Mouse (Mus musculus): ENCODE measurements at regions not wholly inside any gene's neighbourhood (a gene's known extent, or its start where the extent isn't known, plus 50 kb on each side); places are given as distances from the start of the nearest gene placed in this dataset.

DNA sequence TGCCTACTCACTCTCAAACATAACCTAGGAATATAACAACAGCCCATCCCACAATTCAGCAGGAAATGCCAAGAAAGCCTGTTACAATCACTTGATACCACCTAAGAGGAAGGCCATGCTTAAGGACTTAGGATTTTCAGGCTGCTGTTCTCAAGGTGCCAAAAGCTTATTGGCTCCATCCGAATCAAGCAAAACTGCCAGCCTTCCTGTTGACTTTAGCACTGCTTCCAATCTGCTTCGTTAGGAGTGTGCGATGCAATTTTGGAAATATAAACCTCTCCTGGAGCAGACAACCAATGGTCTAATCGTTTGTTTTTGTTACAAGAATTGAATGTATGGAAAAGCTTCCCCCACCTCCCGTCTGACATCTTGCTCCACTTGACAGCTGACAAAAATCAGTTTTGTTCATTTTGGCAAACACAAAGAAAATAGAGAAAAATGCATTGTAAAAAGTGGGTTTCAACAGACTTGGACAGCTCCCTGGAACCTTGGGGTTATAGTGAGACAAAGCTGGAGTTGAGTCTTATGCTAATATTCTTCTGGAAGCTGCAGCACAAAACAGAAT is 2620.0 kb upstream of the Gm7489 start:
- DNase-seq (ENCODE audit: low spot score), result no peak

DNA sequence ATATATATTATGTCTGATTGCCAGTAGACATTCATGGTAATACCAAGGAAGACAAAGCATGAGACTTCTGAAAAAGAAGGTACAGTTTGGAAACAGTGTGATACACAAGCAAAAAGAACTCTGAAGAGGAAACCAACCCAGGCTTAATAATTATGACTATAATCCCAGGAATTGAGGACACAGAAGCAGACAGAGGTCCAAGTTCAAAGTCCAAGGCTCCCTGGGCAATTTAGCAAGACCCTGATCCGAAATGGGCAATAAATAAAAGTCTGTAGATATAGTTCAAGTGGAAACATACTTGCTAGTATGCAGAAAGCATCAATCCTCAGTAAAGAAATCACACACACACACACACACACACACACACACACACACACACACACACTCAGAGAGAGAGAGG is 2618.7 kb upstream of the Gm7489 start:
- DNase-seq (ENCODE audit: low spot score), result no peak

DNA sequence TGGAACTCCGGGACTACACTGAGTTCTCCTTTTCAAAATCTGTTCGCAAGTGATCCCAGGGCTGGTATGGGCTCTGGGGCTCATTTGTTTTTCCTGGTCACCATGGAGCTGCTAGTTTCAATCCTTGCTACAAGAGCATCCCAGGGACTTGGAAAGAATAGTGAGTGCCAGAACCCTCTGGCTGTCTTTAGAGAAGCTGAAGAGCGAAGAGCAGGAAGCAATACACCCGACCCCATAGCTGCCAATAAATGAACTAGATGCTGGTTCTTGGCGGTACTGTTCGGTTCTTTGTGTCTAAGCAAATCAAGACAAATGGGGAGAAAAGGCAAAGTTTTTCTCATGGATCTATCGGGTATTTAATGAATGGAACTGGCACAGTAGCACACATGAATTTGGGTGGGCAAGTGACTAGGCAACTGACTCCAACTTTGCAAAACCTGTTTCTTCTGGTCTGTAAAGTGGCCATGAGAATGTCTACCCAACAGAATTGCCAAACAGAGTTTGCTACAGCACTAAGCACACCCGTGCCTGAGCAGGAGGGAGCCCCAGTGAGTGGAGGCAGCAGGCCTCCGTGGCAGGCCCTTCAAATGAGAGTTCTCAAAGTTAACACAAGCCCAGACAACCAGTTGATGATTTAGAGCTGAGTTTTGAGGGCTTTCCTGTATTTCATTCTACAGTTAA is 2612.9 kb upstream of the Gm7489 start:
- DNase-seq (ENCODE audit: low spot score), result no peak

DNA sequence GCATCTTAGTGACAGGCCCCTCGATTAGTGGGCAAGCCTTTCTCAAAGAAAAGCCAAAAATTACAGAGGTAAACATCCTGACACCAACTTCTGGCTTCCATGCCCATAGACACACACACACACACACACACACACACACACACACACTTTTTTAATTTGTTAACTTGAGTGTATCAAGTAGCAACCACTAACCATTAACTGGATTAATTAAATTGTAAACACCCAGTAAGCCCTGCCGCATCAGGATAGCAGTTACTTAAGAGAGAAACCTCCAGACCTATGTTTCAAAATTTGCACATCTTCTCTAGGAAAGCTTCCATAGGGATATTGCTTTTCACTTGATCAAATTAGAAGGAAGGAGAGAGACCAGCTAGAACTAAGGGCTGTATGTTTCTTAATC is 2599.4 kb upstream of the Gm7489 start:
- DNase-seq (ENCODE audit: low spot score), result no peak

DNA sequence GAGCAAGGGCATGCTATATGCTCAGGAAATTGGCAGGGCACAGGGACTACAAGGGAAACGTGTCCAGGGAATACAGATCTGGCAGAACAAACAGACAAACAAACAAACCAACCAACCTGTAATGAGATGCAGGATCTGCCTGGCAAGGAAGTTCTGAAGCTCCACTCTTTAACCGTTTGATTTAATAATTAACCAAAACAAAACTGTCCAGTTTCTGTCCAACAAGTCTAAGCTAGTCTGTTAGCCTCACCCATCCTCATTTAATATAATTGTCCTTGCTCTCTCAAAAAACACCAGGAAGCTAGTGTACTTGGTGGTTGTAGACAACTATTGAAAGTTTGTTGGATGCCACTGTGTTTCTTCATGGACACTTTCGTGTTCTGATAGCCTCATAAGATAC is 2598.4 kb upstream of the Gm7489 start:
- DNase-seq (ENCODE audit: low spot score), result no peak

DNA sequence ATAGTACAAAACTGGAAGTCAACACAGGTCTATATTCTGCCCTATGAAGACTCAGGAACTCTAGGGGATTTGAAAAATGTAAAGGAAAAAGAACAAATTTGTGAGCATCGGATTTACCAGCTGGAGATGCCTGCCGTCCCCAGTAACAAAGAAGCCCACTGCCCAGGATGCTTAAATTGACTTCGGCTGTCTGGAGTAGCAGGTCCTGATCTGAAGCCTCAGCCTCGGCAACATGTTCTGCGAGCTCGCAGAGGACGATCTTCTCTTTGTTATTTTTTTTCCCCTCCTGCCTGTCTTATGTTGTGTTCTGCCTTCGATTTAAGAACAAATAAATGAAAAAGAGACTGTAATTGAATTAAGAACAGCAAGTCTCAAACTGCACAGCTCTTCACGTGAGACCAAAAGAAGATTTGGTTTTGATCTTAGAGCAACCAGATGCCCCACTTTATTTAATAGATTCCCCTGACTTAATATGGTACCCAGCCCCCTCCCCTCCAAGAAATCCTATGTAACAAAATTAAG is 2595.7 kb upstream of the Gm7489 start:
- no peak for DNase-seq (ENCODE audit: low spot score)

DNA sequence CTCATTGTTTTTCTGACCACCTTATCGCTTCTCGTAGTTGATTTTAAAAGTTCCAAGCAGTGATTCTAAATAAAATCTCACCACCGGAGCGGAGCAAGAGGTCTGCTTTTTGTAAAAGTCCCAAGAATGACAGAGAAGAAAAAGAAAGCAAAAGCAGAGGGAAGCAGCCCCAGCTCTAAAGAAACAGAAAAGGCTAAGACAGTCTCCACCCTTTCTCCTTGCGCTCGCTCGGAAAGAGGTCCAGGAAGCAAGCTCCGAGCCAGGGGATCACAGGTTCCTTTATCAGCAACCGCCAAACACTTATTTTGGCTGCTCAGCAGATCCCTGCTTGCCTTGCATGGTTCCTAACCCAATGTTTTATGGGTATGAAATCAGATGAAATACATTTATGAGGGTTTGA is 2594.8 kb upstream of the Gm7489 start:
- no peak for DNase-seq (ENCODE audit: low spot score)

DNA sequence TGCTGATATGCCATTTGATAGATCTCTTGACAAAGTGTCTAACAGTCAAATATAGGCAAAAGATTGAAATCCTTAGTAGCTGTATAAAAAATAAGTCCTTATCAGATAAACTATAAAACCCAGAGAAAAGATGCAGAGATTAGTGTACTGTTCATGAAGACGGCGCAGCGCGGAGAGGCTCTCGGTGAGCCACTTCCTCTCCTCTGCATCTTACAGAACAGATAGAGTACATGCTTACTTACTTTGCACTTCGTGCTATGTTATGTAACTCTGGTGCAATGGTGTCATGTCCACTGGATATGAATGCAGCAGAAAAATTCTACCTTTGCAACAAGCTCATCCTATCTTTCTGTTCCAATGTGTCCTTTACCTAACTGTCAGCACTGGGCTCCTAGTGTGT is 2593.5 kb upstream of the Gm7489 start:
- no peak for DNase-seq (ENCODE audit: low spot score)

DNA sequence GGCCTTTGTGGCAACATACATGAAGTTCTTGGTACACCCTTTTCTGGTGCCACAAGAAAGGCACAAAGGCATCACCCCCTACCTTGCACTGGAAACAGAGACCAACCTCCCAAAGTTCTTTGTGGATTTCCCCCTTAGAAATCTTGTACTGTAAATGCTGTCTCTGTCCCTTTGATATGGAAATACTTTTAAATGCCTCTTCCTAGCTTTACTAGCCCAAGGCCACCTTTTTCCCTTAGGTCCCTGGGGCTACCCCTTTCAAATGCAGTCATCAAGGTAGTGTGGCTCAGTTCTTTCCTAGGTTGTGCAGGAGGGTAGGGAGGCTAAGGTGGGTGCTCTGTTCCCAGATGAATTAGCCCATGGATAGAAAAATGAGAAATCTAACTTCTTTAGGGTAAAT is 2587.9 kb upstream of the Gm7489 start:
- DNase-seq (ENCODE audit: low spot score), result no peak

DNA sequence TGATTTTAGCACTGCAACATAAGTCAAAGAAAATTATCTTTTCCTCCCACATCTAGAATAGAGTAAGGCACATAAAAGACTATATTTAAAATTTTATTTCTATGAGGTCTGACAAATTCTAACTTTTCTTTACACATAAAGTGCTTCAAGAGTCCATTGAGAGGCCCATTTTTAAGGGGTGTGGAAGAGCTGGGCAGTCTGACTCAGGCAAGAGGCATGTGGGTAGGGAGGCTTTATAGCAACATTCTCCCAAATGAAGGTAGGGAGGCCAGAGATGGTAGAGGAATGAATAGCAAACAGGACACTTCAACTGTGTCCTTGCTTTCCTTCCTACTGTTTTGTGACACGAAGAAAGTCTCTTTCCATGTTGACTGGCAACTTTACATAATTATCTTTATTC is 2566.6 kb upstream of the Gm7489 start:
- no peak for DNase-seq (ENCODE audit: low spot score)

DNA sequence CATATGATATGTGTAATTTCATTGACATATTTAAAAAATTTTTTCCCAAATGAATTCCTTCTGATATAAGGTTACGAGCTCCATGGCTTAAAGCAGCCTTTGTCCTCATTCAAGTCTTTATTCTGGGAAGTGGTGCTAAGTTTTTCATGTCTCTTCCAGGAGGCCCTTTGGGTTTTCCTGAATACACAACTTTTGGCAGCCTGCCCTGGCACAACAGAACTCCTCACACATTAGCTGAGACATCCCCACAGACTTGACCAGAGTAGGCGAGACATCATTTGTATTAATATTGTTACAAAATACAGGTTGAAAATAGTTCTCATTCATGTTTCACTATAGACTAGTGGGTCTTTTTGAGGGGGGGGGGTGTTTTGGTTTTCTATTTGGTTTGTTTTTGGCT is 2565.9 kb upstream of the Gm7489 start:
- DNase-seq (ENCODE audit: low spot score), result no peak

DNA sequence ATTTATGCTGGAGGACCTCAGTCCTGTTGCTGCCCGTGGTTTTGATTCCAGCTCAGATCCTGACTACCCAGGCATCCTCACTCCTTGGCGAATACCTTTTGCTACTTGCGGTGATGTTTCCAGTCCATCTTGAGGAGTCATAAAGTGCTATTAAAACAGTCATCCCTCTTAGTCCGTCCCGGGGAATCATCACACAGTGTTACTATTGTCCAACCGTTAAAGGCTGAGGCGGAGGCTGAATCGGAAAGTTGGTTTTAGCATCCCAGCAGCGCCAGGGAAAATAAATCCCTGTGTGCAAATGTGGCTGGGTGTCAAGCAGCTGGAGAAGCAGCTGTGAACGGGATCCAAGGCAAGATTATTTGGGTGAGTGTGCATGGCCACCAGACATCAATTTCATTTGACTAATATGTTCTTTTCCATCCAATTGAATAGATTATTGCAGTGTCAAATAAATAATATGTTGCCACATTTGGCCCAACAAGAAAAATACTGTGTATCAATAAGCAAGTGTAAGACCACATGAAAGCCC is 2564.3 kb upstream of the Gm7489 start:
- no peak for DNase-seq (ENCODE audit: low spot score)

DNA sequence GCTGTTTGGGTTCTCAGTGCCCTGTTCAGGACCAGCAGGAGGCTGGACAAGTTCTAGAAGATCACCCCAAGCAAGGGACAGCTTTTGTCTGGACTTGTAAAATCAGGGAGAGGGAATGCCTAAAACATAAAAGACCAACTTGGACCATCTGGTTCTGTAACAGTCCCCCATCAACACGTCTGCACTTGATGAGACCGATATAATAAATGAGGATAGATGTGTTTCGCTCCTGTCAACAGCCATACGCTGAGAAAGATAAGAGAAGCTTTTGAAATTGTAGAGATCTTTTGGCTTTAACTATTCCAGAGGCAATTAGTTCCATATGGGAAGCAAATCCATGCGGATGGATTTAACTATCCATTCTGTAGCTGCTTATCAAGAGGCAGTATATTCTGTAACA is 2561.4 kb upstream of the Gm7489 start:
- DNase-seq (ENCODE audit: low spot score), result peak; percentile 13

DNA sequence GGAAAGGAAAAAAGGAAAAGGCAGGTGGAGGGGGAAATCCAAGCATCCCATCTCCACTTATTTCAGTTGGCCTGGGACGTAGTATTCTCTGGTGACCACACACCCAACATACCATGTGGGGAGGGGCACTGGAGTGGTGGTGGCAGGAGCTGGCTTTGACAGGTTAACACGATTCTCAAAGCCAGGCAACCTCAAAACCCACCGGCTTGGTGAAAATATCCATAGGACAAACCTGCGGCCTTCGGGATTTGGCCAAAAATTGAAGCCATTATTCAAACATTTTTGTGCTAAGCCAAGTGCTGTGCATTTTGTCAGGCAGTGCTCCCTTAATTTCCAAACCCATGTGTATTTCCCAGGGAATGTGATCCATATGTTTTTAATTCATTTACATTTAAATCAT is 2560.5 kb upstream of the Gm7489 start:
- no peak for DNase-seq (ENCODE audit: low spot score)

DNA sequence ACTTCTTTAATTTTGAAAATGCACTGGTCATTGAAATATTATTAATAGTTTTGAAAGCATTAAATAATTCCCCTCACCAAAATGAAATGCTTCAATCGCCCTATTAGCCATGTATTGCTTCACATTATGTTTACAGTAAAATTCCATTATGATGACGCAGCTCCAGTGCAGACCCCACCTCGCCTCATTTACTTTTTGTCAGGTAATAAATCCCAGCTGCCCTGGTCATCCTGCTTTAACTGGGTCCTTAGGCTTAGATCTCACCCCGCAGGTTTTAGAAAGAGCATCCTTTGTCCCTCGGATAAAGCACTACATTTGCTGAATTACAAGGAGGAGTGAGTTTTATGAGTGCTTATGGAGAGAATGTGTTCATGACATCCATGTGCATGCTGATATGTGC is 2557.0 kb upstream of the Gm7489 start:
- DNase-seq (ENCODE audit: low spot score), result peak; percentile 5

DNA sequence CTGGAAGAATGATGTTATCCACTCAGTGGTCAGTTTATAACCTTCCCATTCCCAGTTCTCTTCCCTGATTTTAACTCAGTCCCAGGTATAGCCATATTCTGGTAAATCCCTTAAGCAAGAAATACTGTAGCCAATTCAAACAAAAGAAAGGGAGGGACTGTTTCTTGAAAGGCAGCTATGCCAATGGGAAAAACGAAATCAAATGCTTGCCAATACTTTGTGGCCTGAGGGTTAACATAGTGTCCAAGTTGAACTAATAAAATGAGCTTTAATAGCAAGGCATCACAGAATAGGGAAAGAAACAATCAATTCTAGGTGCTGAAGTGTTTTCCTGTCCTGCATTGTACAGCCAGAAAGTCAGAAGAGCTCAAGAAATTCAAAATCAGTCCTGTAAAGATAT is 2548.3 kb upstream of the Gm7489 start:
- no peak for DNase-seq (ENCODE audit: low spot score)

DNA sequence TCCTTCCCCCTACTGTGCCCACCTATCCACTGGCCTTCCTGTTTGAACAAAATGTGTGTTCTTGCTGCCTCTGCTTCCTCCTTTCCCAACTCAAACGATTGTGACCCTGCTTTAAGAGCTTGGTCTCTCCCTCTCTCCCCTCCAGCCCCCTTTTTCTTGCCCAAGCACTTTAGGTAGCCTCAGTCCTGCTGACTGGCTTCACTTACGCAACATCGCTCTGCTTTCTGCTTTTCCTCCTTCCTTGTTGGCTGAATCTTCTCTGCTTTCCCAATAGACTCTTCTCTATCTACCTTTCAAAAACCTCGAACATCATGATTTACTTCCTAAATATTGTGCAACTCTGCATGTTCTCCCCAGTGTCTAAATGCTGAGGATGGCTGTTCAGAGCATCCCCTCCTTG is 2538.4 kb upstream of the Gm7489 start:
- no peak for DNase-seq (ENCODE audit: low spot score)

DNA sequence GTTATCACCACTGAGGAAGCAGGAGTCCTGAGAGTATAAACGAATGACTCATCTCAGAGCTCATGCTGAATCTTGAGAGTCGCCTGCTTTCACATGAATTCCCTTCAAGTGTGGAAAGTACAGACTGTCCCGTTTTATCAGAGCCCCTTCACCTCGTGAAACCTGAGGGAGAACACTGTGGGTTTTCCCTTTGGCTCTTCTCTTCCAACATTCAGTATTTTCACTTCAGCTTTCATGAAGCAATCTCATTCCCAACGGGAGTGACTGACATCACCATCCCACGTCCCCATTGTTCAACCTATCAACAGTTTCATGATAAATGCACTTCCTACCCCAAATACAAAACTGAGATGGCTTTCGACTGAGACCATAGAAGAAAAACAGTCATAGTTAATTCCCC is 2521.3 kb upstream of the Gm7489 start:
- DNase-seq (ENCODE audit: low spot score), result no peak

DNA sequence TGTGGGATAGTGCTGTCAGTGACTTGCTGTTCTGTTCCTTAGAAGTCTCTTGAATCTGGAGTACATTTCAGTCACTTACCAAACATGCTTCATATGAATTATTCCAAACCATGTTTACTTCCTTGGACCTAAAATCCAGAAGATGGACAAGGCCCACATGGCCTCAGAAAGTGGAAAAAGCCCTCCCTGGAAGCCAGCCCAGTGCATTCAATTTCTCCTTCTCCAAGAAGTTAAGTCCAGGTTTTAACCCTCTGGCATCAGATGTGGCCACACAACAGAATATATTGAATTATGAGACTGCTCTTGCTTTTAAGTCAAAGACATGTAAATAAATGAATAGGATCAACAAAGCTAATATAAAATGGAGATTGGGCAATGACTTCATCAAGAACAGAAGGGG is 2513.5 kb upstream of the Gm7489 start:
- no peak for DNase-seq (ENCODE audit: low spot score)

DNA sequence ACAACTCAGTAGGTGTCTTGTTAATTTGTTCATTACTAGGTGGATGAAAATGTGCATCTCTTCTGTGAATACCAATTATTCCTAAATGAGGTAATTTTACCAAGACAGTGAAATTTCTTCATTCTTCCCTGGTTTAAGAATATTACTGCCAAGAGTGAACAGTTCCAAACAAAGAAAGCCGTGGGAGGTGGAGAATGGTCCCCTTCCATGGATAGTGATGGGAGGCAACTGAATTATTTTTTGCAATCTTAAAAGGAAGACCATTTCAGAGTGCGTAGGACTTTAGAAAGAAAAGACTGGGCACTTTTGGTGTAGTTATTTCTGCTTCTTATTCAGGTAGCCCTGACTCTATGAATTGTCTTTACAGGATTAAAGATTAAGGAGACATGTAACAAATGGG is 2494.3 kb upstream of the Gm7489 start:
- no peak for DNase-seq (ENCODE audit: low spot score)

DNA sequence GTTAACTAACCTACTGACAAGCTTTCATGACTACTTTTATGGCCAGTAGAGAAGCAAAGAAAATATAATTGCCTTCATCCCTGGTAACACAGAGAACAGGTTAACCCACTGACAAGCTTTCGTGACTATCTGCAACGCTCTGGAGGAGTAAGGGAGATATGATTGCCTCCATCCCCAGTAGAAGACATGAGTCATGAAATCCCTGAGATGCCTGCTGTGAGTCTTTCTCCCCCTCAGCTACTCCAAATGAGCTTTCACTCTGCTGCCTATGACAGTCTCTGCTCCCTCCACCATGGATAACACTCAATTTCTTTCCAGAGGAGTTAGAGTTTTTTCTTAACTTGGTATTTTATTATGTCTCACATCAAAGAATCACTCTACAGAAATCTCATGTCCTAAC is 2493.4 kb upstream of the Gm7489 start:
- no peak for DNase-seq (ENCODE audit: low spot score)

DNA sequence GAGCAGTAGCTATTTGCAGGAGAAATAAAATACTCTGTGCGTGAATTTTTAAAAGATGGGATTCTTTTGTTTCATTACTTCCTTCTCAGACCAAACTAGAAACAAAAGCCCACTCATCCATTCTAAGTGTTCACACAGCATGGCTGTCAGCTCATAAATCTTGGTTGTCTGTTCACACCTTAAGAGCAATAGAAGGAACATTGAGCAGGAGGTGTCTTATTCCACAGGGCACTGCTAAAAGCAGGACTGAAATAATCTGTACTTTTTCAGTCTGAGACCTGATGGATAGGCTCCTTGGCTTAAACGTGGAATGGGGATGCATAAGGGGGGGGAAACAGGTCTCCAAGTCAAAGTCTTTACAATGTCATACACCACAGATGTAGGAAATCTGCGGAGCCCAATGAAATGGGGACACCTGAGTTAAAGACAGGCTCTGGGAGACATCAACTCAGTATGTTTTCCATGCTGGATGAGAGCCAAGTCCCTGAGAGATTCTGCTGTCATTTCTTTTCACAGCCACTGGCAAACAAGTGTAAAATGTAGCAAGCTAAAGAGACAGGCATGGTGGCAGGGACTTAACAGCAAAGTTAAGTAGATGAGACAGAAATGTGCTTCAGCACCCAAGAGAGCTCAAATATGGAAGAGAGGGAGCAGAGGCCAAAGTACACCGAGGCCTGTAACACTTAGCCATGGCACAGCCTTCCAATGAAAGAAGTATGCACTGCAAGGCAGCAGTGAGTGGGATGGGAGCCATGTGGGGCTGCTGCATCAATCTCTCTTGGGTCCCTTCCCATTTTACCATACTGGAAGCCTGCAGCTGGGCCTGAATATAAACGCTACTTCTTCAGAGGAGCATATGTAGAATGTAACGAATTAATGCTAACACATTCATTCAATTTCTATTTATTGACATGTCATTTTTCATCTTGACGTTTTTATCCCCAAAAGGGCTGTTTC is 2492.0 kb upstream of the Gm7489 start:
- peak; percentile 7 for DNase-seq (ENCODE audit: low spot score)

DNA sequence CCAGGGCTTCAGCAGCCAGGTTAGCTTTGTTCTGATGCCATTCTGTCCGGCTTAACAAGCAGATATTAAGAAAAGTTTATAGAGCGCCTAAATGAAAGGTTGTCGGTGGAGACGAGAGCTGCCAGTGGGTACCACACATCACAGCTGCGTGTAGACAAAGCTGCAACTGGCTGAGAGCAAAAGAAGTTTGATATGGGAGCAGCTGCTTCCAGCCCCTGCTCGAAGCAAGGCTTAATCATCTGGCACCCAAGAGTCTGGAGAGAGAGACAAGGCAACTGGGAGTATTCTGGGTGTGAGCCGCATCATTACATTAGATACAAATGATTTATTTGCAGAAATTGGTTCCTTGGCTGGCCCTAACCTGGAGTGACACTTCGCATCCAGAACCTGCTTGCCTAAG is 2488.7 kb upstream of the Gm7489 start:
- no peak for DNase-seq (ENCODE audit: low spot score)
